8 mouse cellular contexts compared by ENCODE assay signal in the genomic region with DNA sequence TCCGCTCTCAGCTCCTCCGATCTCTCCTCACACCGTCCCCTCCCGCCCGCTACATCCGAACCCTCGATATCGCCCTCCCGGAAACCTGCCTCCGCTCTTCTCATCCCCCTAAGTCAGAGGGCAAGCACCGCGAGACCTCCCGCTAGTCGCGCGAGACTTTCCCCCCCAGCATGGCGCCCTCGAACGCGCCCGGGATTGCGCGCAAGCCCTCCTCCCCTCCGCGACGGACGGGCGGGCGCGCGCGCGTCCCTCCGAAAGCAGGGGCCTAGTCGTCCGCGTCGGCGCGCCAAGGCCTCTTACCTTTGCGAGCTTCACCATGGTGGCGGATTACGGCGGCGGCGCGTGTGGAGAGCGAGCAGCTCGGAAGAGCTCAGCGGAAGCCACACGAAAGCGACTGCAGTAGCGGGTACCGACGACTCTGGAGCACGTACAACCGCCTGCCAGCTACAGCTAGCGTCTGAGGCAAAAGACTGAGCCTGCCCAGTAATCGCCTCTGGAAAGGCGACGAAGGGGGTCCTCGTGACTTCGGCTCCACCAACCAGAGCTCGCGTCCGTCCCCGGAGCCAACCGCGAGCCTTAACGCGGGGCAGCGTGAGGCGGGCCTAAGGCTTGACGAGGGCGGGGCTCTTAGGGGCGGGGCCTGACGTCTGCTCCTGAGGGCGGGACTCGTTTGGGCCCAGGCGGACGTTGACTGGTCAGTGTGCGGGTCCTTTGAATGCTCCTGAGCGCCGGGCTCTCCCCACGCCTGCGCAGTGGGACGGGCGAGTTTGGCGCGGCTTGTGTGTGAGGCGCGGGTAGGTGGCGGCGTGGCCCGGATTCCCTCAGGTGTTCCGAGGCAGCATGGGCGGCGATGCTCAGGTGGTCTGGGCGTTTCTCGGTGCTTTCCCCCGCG. TPM values are rescaled to one million over a fixed set of nuclear protein-coding genes. Genes with fewer than 3 reads are reported as not detected.
DNase-seq lines count a peak whose midpoint lies in the region; ATAC-seq and TF ChIP-seq lines count a peak whose summit lies in the region.

A gene (minus strand): TSS at position 495 of the 892 bp plus-strand sequence.

- H3K9me3 ChIP-seq in ES-E14 (ENCODE audit: control insufficient read depth, insufficient read depth, low read depth, low read length), result no peaks in the 10 kb centered on the region
- H3K9me3 ChIP-seq in forebrain, embryonic 15.5 days, result no peaks in the 10 kb centered on the region

- H3K4me3 ChIP-seq in ES-E14 (ENCODE audit: insufficient read depth in 1 of 2, low read depth in 1 of 2, low read length in 2 of 2, poor library complexity in 1 of 2, severe bottlenecking in 1 of 2), result peak within 1 kb of the TSS; percentile 79 to 88
- peak within 1 kb of the TSS; percentile 96 for H3K4me3 ChIP-seq in forebrain, embryonic 15.5 days
- H3K4me3 ChIP-seq in lung, adult 2 months (replicated peaks; ENCODE audit: extremely low read depth, low read depth, low read length), result peak within 1 kb of the TSS; percentile 99

- intact Hi-C loops in heart, postnatal 25 days (cut with DNase I), result no loop called here

- peak within 1 kb of the TSS; percentile 92 for H3K4me2 ChIP-seq in forebrain, embryonic 15.5 days (replicated peaks)

- H3K27me3 ChIP-seq in forebrain, embryonic 15.5 days, result no peaks in the 10 kb centered on the region

- H3K27ac ChIP-seq in ES-E14 (ENCODE audit: insufficient read depth, low read depth, low read length, poor library complexity, severe bottlenecking), result peak within 1 kb of the TSS; percentile 92
- H3K27ac ChIP-seq in forebrain, embryonic 15.5 days (replicated peaks), result peak within 1 kb of the TSS; percentile 100

- peak; percentile 99 for ATAC-seq in forebrain, embryonic 15.5 days (replicated peaks)
- peak; percentile 90 for ATAC-seq in neutrophil, adult 5-6 weeks (ENCODE audit: extremely low read depth, insufficient number of reproducible peaks, low FRiP score, poor library complexity, severe bottlenecking)

- H3K36me3 ChIP-seq in ES-E14 (ENCODE audit: control insufficient read depth, insufficient read depth, low read length, poor library complexity, severe bottlenecking), result peaks cover 33% of the 10 kb centered on the region
- peaks cover 33% of the 10 kb centered on the region for H3K36me3 ChIP-seq in forebrain, embryonic 15.5 days

- peak; percentile 100 for TF ChIP-seq POLR2A in lung, adult 2 months (IDR thresholded peaks at IDR 0.05; ENCODE audit: borderline replicate concordance, extremely low read depth, low read depth, low read length)

- peaks cover 1 to 10% of the 10 kb centered on the region in 2 experiments; a peak in 1 of 4 replicates for H3K4me1 ChIP-seq in ES-E14 (ENCODE audit: control insufficient read depth in 2 of 2, insufficient read depth in 2 of 2, low read length in 2 of 2, poor library complexity in 1 of 2)
- peaks cover 29% of the 10 kb centered on the region for H3K4me1 ChIP-seq in forebrain, embryonic 15.5 days
- peaks cover 7% of the 10 kb centered on the region for H3K4me1 ChIP-seq in lung, adult 2 months (ENCODE audit: control insufficient read depth, insufficient read depth, low read length)

- H3K9ac ChIP-seq in ES-E14 (ENCODE audit: insufficient read depth, low read depth, low read length, poor library complexity, severe bottlenecking), result peak within 1 kb of the TSS; percentile 97
- peak within 1 kb of the TSS; percentile 97 for H3K9ac ChIP-seq in forebrain, embryonic 15.5 days (replicated peaks)

- WGBS in forebrain, embryonic 15.5 days, result under 1% methylated on average over 102 of the region's 102 CpGs
- under 1% methylated on average over 102 of the region's 102 CpGs for WGBS in lung, adult 2 months

- peak; percentile 98 for DNase-seq in ES-E14 (ENCODE audit: low read depth, low spot score)
- peak; percentile 99 for DNase-seq in cerebellum, adult 11-12 months
- peak; percentile 98 for DNase-seq in heart, postnatal 25 days (ENCODE audit: low spot score)
- DNase-seq in layer of hippocampus, adult 18-20 months (ENCODE audit: low spot score in 2 of 2), result peak; percentile 97 to 98
- DNase-seq in lung, adult 2 months, result peak; percentile 93
- DNase-seq in thymus, adult 18-20 months, result peak; percentile 97

- no peak for TF ChIP-seq CTCF in lung, adult 2 months (IDR thresholded peaks at IDR 0.05; ENCODE audit: insufficient read depth, low read length)

- in situ Hi-C loops in ES-E14 (cut with MboI; ENCODE audit: low sequenced_read_pairs in 2 of 2, unreplicated experiment in 2 of 2), result no loop called here

TF ChIP-seq in ES-E14, 5 proteins besides CTCF, POLR2A, EP300 and RAD21:
- TF ChIP-seq HCFC1 (IDR thresholded peaks at IDR 0.05; ENCODE audit: borderline replicate concordance, insufficient read depth, low read length) (no peak; the same call in 1 of the 2 replicates), CHD2 (IDR thresholded peaks at IDR 0.05; ENCODE audit: low read depth, low read length) (peak; percentile 94)

RNA-seq across cellular contexts. Expression of the gene that starts here (rescaled TPM):
- total RNA-seq in ES-E14 (2012; rRNA removed), result 496 and 529 TPM in 2 replicates
- polyA plus RNA-seq in forebrain, embryonic 15.5 days (2015; fragmentation: Nextera tagmentation; extraction: Ambion mirVana), result 208 and 227 TPM in 2 replicates
- 100 to 1,000 TPM; 102 to 113 TPM for total RNA-seq in heart, postnatal 25 days (2021)
- total RNA-seq in layer of hippocampus, adult 18-20 months (2021), result 100 to 1,000 TPM; 139 to 140 TPM
- 6.1 and 8.1 TPM in 2 replicates for polyA plus RNA-seq in lung, adult 2 months (2012; rRNA removed)
- 236 and 246 TPM in 2 replicates for total RNA-seq in neutrophil, adult 5-6 weeks (2017)

Comparison
In these comparisons a context has a peak if more than half of its experiments do, and no peak if none do; other contexts are left out.
1. Peak in every context shown above with its lines: DNase-seq, ATAC-seq, H3K4me3 ChIP-seq and H3K27ac ChIP-seq.
2. RNA of the gene that starts here (polyA plus RNA-seq): 208 to 227 TPM in forebrain, embryonic 15.5 days; 6.1 to 8.1 TPM in lung, adult 2 months; every median in the first group is over 10 times any median in the second.